Mouse (Mus musculus) testis, postnatal 10 days (tissue): ENCODE results near the gene Nckap5.

ENCODE experiments used
- DNase-seq: peaks from one replicate; pipeline ENCODE4 v3.0.0; 2021; ENCODE audit warnings: low spot score

The Nckap5 gene

GRCm38 (mm10) chr1:126700063-126700977 is 130.3 kb downstream of the Nckap5 start:
- DNase-seq, result no peak

- DNase-seq, result no peak
Observed at GRCm38 (mm10) chr1:126693585-126693984, 137.0 kb downstream of the Nckap5 start.

- DNase-seq, result no peak
Observed at GRCm38 (mm10) chr1:126688593-126688992, 142.0 kb downstream of the Nckap5 start.

GRCm38 (mm10) chr1:126686678-126687077 is 143.9 kb downstream of the Nckap5 start:
- DNase-seq, result no peak

GRCm38 (mm10) chr1:126683621-126684445 is 146.8 kb downstream of the Nckap5 start:
- peak; percentile 77 for DNase-seq

GRCm38 (mm10) chr1:126681773-126682172 is 148.8 kb downstream of the Nckap5 start:
- no peak for DNase-seq

- no peak for DNase-seq
Observed at GRCm38 (mm10) chr1:126679348-126679747, 151.3 kb downstream of the Nckap5 start.

GRCm38 (mm10) chr1:126677280-126677679 is 153.3 kb downstream of the Nckap5 start:
- DNase-seq, result no peak

- DNase-seq, result no peak
Observed at GRCm38 (mm10) chr1:126676769-126677168, 153.8 kb downstream of the Nckap5 start.

- no peak for DNase-seq
Observed at GRCm38 (mm10) chr1:126675142-126675541, 155.5 kb downstream of the Nckap5 start.

GRCm38 (mm10) chr1:126673238-126673637 is 157.4 kb downstream of the Nckap5 start:
- DNase-seq, result no peak

GRCm38 (mm10) chr1:126670507-126670906 is 160.1 kb downstream of the Nckap5 start:
- no peak for DNase-seq

GRCm38 (mm10) chr1:126660098-126660999 is 170.2 kb downstream of the Nckap5 start:
- no peak for DNase-seq

GRCm38 (mm10) chr1:126658731-126659130 is 171.9 kb downstream of the Nckap5 start:
- DNase-seq, result no peak

GRCm38 (mm10) chr1:126656246-126656645 is 174.4 kb downstream of the Nckap5 start:
- no peak for DNase-seq

- no peak for DNase-seq
Observed at GRCm38 (mm10) chr1:126652085-126652484, 178.5 kb downstream of the Nckap5 start.

GRCm38 (mm10) chr1:126650806-126651205 is 179.8 kb downstream of the Nckap5 start:
- DNase-seq, result no peak

GRCm38 (mm10) chr1:126642751-126643150 is 187.8 kb downstream of the Nckap5 start:
- no peak for DNase-seq

- no peak for DNase-seq
Observed at GRCm38 (mm10) chr1:126639463-126639862, 191.1 kb downstream of the Nckap5 start.

- DNase-seq, result no peak
Observed at GRCm38 (mm10) chr1:126637515-126637914, 193.1 kb downstream of the Nckap5 start.

GRCm38 (mm10) chr1:126626206-126626605 is 204.4 kb downstream of the Nckap5 start:
- DNase-seq, result no peak

- DNase-seq, result no peak
Observed at GRCm38 (mm10) chr1:126622036-126622435, 208.6 kb downstream of the Nckap5 start.
